Mouse (Mus musculus): ENCODE results near the gene Slc11a2. TPM values are rescaled to one million over a fixed set of nuclear protein-coding genes. Genes with fewer than 3 reads are reported as not detected.

Gene Slc11a2
- polyA plus RNA-seq (2014; fragmentation: Nextera tagmentation; extraction: Ambion mirVana): 14.9 and 15.5 TPM in 2 replicates

DNA sequence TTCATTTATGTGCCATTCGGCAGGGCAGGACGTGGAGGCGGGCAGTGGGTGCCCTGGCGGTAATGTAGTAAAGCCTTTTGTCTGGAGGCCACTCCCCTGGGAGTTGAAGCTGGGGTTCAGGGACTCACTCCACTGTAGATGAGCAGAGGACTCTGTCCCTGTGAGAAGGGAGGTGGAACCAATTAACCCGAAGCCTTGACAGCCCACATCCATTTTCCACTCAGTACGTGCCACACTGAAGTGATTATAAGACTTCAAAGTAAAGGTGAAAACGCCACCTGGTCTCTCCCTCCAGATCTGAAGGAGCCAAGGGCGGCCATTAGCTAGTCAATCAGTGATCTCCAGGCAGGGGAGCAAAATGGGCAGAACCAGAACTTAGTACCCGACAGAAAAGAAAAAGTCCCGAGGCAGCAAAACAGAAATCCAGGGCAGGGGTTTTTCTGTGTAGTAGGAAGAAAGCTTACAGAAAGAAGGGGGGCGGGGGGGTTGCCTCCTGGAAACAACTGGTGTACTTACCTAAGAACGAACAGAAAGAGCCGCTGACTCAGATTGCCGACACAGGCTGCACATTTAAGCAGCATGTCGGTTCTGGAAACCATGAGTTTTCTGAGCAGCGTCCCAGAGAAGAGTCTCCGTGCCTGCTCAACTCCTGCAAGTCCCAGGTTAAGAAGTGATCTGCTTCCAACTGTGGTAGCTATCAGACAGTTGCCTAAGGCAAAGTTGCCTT is at the start of gene Slc11a2:
Slc11a2 (minus strand) TSS at position 677 of the 727 bp plus-strand sequence.
- 23% methylated on average over 17 of the region's 17 CpGs for WGBS (ENCODE audit: insufficient replicate concordance)
- Histone ChIP-seq H3K4me2 (peak within 1 kb of the TSS; percentile 99), H3K27ac (ENCODE audit: low read depth, low read length) (no peak within 1 kb of the TSS), H3K27me3 (ENCODE audit: control insufficient read depth, insufficient read depth, low read length) (peaks cover 15% of the 10 kb centered on the region), H3K4me1 (ENCODE audit: control insufficient read depth, insufficient read depth, low read length) (peaks cover 25% of the 10 kb centered on the region), H3K36me3 (ENCODE audit: control insufficient read depth, insufficient read depth, low read length) (no peaks in the 10 kb centered on the region), H3K4me3 (ENCODE audit: low read depth, low read length) (peak within 1 kb of the TSS; percentile 73), H3K9ac (ENCODE audit: low read depth, low read length) (peak within 1 kb of the TSS; percentile 69), H3K9me3 (replicated peaks; ENCODE audit: control insufficient read depth, low read length) (no peaks in the 10 kb centered on the region)
- ATAC-seq (replicated peaks; ENCODE audit: insufficient number of reproducible peaks, low FRiP score, low TSS enrichment): no peak

DNA sequence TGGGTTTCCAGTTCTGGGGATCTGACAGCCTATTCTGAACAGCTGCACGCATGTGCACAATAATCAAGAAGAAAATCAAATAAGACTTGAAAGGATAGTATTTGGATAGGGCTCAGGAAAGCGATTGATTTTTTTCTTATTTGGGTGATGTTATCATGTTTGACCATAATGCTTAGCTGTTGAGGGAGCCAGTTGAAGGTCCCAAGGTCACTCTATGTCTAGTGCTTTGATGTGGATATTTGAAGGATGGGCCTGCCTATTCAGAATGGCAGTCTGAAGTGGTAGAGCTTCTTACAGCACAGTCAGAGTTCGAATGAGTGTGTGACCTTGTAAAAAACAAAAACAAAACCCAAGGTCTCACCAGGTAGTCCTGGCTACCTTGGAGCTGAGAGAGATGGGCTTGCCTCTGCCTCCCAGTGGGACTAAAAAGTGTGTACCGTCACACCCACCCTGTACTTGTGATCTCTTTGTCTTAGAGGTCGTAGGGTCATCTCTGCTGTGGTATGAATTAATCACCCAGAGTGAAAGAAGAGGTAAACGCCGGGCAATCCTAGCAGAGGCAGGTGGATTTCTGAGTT is 49.1 kb upstream of the Slc11a2 start:
- no peak overlapping the region for H3K27ac ChIP-seq (ENCODE audit: low read depth, low read length)
- ATAC-seq (replicated peaks; ENCODE audit: insufficient number of reproducible peaks, low FRiP score, low TSS enrichment): no peak
- no peak overlapping the region for H3K9ac ChIP-seq (ENCODE audit: low read depth, low read length)
- no peaks in the 10 kb centered on the region for H3K27me3 ChIP-seq (ENCODE audit: control insufficient read depth, insufficient read depth, low read length)
- H3K9me3 ChIP-seq (replicated peaks; ENCODE audit: control insufficient read depth, low read length): no peaks in the 10 kb centered on the region
- 74% methylated on average over 7 of the region's 7 CpGs for WGBS (ENCODE audit: insufficient replicate concordance)
- no peak overlapping the region for H3K4me2 ChIP-seq
- H3K4me1 ChIP-seq (ENCODE audit: control insufficient read depth, insufficient read depth, low read length): peaks cover 10% of the 10 kb centered on the region; the same call in 1 of the 2 replicates
- no peak overlapping the region for H3K4me3 ChIP-seq (ENCODE audit: low read depth, low read length)
- H3K36me3 ChIP-seq (ENCODE audit: control insufficient read depth, insufficient read depth, low read length): peaks cover 24% of the 10 kb centered on the region

DNA sequence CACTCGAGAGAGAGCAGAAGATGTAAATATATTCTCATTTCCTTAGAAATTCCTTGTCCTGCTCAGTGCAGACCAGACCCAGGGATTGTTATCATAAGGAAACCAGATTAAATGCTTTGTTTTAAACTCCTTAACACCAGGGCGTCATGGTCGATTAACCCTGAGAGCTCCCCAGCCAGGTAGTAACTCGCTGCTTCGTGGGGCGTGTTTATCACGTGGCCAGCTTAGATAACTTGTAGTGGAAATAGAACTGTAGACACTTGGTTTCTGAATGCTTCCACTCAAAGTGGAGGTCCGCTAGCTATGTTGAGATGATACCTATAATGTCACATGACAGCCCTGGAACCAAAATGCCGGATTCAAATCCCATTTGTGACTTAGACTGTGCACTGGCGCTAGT is 45.2 kb upstream of the Slc11a2 start:
- Histone ChIP-seq H3K36me3 (ENCODE audit: control insufficient read depth, insufficient read depth, low read length) (peaks cover 3% of the 10 kb centered on the region), H3K4me1 (ENCODE audit: control insufficient read depth, insufficient read depth, low read length) (peaks cover 16% of the 10 kb centered on the region; the same call in 1 of the 2 replicates), H3K4me2 (peak overlapping the region; percentile 91), H3K9ac (ENCODE audit: low read depth, low read length) (no peak overlapping the region; the same call in 1 of the 2 replicates), H3K9me3 (replicated peaks; ENCODE audit: control insufficient read depth, low read length) (no peaks in the 10 kb centered on the region), H3K27me3 (ENCODE audit: control insufficient read depth, insufficient read depth, low read length) (no peaks in the 10 kb centered on the region), H3K4me3 (ENCODE audit: low read depth, low read length) (peak overlapping the region; percentile 85), H3K27ac (ENCODE audit: low read depth, low read length) (no peak overlapping the region)
- 45% methylated on average over 10 of the region's 10 CpGs for WGBS (ENCODE audit: insufficient replicate concordance)
- no peak for ATAC-seq (replicated peaks; ENCODE audit: insufficient number of reproducible peaks, low FRiP score, low TSS enrichment)

DNA sequence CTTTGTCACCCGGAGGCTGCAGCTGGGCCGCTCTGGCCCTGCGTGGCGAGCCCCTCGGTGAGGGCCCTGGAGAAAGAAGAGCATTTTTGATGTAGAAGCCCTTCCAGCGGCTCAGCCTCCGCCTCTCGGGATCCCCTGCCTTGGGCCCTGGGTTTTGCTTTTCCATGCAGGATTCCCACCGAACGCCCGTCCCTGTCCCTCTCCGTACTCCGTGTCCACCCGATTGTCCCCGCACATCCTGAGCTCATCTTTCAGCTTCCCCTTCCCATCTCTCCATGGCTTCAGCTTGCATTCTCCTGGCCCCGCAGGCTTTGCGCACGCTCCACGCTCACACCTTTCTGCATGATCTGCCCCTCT is 44.3 kb upstream of the Slc11a2 start:
- H3K4me1 ChIP-seq (ENCODE audit: control insufficient read depth, insufficient read depth, low read length): peaks cover 16% of the 10 kb centered on the region; the same call in 1 of the 2 replicates
- H3K27me3 ChIP-seq (ENCODE audit: control insufficient read depth, insufficient read depth, low read length): no peaks in the 10 kb centered on the region
- peak overlapping the region; percentile 83; the same call in 1 of the 2 replicates for H3K27ac ChIP-seq (ENCODE audit: low read depth, low read length)
- H3K36me3 ChIP-seq (ENCODE audit: control insufficient read depth, insufficient read depth, low read length): peaks cover 3% of the 10 kb centered on the region; the same call in 1 of the 2 replicates
- ATAC-seq (replicated peaks; ENCODE audit: insufficient number of reproducible peaks, low FRiP score, low TSS enrichment): peak; percentile 6
- peak overlapping the region; percentile 89 for H3K9ac ChIP-seq (ENCODE audit: low read depth, low read length)
- peak overlapping the region; percentile 85 for H3K4me3 ChIP-seq (ENCODE audit: low read depth, low read length)
- WGBS (ENCODE audit: insufficient replicate concordance): under 1% methylated on average over 19 of the region's 19 CpGs
- H3K9me3 ChIP-seq (replicated peaks; ENCODE audit: control insufficient read depth, low read length): no peaks in the 10 kb centered on the region
- H3K4me2 ChIP-seq: peak overlapping the region; percentile 91

DNA sequence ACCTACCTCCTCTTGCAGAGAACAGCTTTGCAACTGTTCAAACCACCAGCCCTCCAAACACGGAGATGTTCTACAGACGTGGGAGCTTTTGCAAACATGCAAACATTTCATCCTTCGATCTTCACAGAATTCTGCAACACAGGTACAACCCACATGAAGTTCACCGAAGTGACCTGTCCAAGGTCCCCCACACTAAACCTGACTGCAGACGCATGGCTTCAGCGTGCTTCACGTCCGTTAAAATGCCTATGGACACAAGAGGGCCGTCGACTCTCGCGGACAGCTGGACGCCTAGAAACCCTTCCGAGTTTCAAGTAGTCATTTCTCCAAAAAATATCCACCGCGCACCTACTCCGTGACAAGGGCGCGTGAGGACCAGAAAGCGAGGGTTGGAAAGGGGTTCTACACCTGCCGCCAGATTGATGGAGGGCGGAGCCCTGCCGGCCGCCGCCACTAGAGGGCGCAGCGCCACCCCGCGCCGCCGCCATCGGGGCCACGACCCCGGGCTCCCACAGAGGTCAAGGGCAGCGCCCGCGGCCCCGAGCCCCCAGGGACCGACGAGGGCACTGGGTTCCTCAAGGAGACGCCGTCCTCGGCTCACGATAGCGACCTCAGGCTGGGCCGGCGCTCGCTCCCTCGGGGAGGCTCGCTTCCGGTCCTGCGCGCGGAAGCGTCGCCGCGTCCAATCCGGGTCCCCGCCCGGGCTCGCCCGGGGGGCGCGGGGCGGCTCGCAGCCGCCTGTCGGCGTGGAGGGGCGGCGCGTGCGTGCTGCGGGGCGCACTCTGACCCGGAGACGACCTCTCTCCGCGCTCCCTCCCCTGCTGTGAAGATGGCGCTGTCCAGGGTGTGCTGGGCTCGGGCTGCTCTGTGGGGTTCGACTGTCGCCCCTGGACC is 43.7 kb upstream of the Slc11a2 start, which contains the start of gene Letmd1:
Letmd1 (plus strand) TSS at position 729 of the 894 bp plus-strand sequence.
- peak within 1 kb of the TSS; percentile 83 for H3K27ac ChIP-seq (ENCODE audit: low read depth, low read length)
- 2% methylated on average over 66 of the region's 84 CpGs for WGBS (ENCODE audit: insufficient replicate concordance)

DNA sequence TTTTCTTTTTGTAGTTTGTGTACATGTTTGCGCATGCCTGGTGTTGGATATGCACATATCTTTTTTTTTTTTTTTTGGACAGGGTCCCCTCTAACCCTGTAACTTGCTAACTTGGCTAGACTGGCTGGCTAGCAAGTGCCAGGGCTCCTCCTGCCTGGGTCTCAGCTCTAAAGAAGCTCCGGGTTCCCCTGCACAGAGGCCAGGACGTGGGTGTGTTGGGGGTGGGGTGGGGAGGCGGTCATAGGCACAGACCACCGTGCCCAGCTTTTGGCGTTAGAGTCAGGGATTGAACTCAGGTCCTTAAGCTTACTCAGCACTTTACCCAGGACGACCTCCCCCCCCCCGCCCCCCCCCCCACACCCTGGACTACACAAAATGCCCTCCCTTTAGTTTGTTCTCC is 42.9 kb upstream of the Slc11a2 start:
- H3K4me2 ChIP-seq: peak overlapping the region; percentile 91
- ATAC-seq (replicated peaks; ENCODE audit: insufficient number of reproducible peaks, low FRiP score, low TSS enrichment): no peak
- H3K9me3 ChIP-seq (replicated peaks; ENCODE audit: control insufficient read depth, low read length): no peaks in the 10 kb centered on the region
- H3K36me3 ChIP-seq (ENCODE audit: control insufficient read depth, insufficient read depth, low read length): peaks cover 3% of the 10 kb centered on the region; the same call in 1 of the 2 replicates
- peaks cover 16% of the 10 kb centered on the region; the same call in 1 of the 2 replicates for H3K4me1 ChIP-seq (ENCODE audit: control insufficient read depth, insufficient read depth, low read length)
- H3K27me3 ChIP-seq (ENCODE audit: control insufficient read depth, insufficient read depth, low read length): no peaks in the 10 kb centered on the region
- H3K27ac ChIP-seq (ENCODE audit: low read depth, low read length): no peak overlapping the region
- WGBS (ENCODE audit: insufficient replicate concordance): 36% methylated on average over 8 of the region's 8 CpGs
- H3K9ac ChIP-seq (ENCODE audit: low read depth, low read length): no peak overlapping the region; the same call in 1 of the 2 replicates
- peak overlapping the region; percentile 85 for H3K4me3 ChIP-seq (ENCODE audit: low read depth, low read length)

More for the DNA sequence above, 43.7 kb upstream of the Slc11a2 start, which contains the start of gene Letmd1:
- H3K27me3 ChIP-seq (ENCODE audit: control insufficient read depth, insufficient read depth, low read length): no peaks in the 10 kb centered on the region
- H3K4me1 ChIP-seq (ENCODE audit: control insufficient read depth, insufficient read depth, low read length): peaks cover 16% of the 10 kb centered on the region; the same call in 1 of the 2 replicates
- peak within 1 kb of the TSS; percentile 85 for H3K4me3 ChIP-seq (ENCODE audit: low read depth, low read length)
- peak within 1 kb of the TSS; percentile 89 for H3K9ac ChIP-seq (ENCODE audit: low read depth, low read length)
- peak; percentile 87 for ATAC-seq (replicated peaks; ENCODE audit: insufficient number of reproducible peaks, low FRiP score, low TSS enrichment)
- H3K4me2 ChIP-seq: peak within 1 kb of the TSS; percentile 91
- peaks cover 3% of the 10 kb centered on the region; the same call in 1 of the 2 replicates for H3K36me3 ChIP-seq (ENCODE audit: control insufficient read depth, insufficient read depth, low read length)
- no peaks in the 10 kb centered on the region for H3K9me3 ChIP-seq (replicated peaks; ENCODE audit: control insufficient read depth, low read length)

DNA sequence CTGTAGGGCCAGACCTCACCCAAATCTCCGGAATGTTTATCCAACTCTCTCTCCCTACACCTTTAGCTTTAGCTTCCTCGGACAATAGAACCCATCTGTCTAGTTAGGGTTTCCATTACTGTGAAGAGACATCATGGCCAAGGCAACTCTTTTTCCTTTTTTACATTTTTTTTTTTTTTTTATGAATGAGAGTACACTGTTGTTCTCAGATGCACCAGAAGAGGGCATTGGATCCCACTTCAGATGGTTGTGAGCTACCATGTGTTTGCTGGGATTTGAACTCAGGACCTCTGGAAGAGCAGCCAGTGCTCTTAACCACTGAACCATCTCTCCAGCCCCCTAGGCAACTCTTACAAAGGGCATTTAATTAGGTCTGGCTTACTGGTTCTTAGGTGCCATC is 40.6 kb upstream of the Slc11a2 start:
- no peak for ATAC-seq (replicated peaks; ENCODE audit: insufficient number of reproducible peaks, low FRiP score, low TSS enrichment)
- WGBS (ENCODE audit: insufficient replicate concordance): 71% methylated on average over 2 of the region's 2 CpGs
- Histone ChIP-seq H3K4me1 (ENCODE audit: control insufficient read depth, insufficient read depth, low read length) (peaks cover 20% of the 10 kb centered on the region), H3K9me3 (replicated peaks; ENCODE audit: control insufficient read depth, low read length) (no peaks in the 10 kb centered on the region), H3K4me2 (no peak overlapping the region), H3K27me3 (ENCODE audit: control insufficient read depth, insufficient read depth, low read length) (no peaks in the 10 kb centered on the region), H3K27ac (ENCODE audit: low read depth, low read length) (no peak overlapping the region), H3K9ac (ENCODE audit: low read depth, low read length) (no peak overlapping the region), H3K4me3 (ENCODE audit: low read depth, low read length) (no peak overlapping the region), H3K36me3 (ENCODE audit: control insufficient read depth, insufficient read depth, low read length) (no peaks in the 10 kb centered on the region)

DNA sequence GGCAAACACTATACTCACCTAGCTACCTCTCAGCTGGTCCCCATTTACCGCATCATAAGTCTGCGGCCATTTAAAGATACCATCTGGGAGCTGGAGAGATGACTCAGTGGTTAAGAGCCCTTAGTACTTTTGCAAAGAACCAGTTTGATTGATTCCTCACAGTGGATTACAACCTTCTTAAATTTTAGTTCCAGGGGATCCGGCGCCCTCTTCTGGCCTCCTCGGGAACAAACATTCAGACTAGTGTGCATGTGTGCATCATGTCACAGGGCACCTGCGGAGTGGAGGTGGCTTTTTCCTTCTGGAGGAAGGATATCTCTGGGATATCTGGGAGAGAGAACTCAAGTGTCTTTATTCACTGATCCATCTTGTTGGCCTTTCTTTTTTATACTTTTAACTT is 38.8 kb upstream of the Slc11a2 start:
- H3K4me3 ChIP-seq (ENCODE audit: low read depth, low read length): no peak overlapping the region
- H3K27me3 ChIP-seq (ENCODE audit: control insufficient read depth, insufficient read depth, low read length): 0 out of 2 replicates have a peak, but pooled peaks cover 4% of the 10 kb centered on the region
- 22% methylated on average over 6 of the region's 6 CpGs for WGBS (ENCODE audit: insufficient replicate concordance)
- H3K4me2 ChIP-seq: no peak overlapping the region
- H3K36me3 ChIP-seq (ENCODE audit: control insufficient read depth, insufficient read depth, low read length): no peaks in the 10 kb centered on the region
- H3K9me3 ChIP-seq (replicated peaks; ENCODE audit: control insufficient read depth, low read length): no peaks in the 10 kb centered on the region
- ATAC-seq (replicated peaks; ENCODE audit: insufficient number of reproducible peaks, low FRiP score, low TSS enrichment): no peak
- H3K27ac ChIP-seq (ENCODE audit: low read depth, low read length): no peak overlapping the region
- H3K9ac ChIP-seq (ENCODE audit: low read depth, low read length): no peak overlapping the region
- peaks cover 10% of the 10 kb centered on the region for H3K4me1 ChIP-seq (ENCODE audit: control insufficient read depth, insufficient read depth, low read length)

Measured in heart, embryonic 11.5 days (tissue).